Mouse (Mus musculus) right cerebral cortex, postnatal 10 days (tissue): ENCODE measurements around the gene Gas7.

Experiments
- DNase-seq, 2 experiments: peaks; one replicate each; pipeline ENCODE4 v3.0.0; 2021; ENCODE audit warnings: low spot score in 2 of 2

The Gas7 gene

DNA sequence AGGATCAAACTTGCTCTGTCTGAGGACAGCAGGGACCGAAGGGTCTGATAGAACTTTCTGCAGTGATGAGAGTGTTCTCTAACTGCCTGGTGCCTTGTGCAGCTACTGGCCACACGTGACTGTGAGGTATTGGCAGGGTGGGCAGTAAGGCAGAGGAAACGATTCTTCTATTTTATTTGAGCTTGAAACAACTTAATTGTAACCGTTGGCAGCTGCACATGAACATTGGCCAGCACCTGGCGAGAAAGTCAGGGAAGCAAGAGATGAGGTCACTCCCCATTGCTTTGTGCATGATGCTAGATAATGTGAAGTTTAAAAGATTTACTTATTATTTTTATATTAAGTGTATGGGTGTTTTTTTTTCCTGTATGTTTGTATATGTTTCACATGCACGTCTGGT, 77.9 kb downstream of the Gas7 start:
- DNase-seq: no peak

DNA sequence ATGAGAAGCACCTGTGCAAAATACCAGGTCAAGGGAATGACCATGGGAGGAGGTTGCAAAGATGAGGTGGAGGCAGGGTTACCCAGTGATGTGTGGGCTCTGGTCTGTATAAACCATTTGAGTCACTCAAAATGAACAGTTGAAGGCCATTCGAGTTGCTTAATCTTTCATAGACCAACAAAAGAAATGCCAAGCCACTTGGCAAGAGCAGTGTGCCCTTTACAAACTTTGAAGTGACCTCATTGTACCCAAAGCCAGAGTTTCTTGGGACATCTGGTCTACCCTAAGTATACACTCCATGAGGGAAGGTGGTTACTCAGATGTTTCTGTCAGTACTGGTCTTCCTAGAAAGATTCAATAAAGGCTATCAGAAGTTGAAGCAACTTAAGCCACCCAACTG, 80.5 kb downstream of the Gas7 start:
- no peak for DNase-seq

DNA sequence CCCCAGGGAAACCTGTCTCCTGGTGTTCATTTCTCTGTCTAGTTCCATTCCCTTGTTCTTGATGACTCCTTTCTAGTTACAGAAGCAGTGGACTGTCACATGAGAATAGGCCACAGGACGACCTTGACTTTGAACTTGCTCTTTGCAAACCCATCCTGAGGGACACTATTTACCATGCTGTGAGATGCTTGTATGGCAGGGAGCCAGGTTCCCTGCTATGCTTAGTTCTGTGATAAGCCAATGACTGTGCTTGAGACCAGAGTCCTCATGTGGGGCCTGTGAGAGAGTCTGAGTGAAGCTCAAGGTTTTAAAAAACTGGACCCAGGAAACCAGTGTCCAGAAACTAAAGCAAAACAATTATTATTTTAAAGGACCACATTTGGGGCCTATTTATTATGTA, 81.2 kb downstream of the Gas7 start:
- DNase-seq: no peak

DNA sequence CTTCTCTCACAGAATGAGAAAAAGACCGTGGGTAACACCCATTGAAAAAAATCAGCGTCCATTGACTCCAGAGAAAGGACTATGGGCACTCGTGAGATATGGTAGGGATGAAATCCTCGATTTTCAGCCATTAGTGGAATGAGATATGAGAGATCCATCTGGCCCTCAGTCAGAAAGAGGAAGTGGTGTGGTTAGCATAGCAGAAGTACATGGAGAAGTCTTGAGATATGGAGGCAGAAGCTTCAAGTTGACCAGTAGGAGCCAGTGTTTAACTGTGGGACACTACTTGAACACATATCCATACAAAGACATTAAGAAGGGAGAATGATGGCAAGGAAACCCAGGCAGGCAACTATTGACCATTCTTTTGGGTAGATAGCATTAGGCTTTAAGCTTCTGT, 82.1 kb downstream of the Gas7 start:
- no peak for DNase-seq

- peak in 1 of 2 experiments; percentile 31 for DNase-seq
Observed at GRCm38 (mm10) chr11:67538557-67538956, 83.3 kb downstream of the Gas7 start.

DNA sequence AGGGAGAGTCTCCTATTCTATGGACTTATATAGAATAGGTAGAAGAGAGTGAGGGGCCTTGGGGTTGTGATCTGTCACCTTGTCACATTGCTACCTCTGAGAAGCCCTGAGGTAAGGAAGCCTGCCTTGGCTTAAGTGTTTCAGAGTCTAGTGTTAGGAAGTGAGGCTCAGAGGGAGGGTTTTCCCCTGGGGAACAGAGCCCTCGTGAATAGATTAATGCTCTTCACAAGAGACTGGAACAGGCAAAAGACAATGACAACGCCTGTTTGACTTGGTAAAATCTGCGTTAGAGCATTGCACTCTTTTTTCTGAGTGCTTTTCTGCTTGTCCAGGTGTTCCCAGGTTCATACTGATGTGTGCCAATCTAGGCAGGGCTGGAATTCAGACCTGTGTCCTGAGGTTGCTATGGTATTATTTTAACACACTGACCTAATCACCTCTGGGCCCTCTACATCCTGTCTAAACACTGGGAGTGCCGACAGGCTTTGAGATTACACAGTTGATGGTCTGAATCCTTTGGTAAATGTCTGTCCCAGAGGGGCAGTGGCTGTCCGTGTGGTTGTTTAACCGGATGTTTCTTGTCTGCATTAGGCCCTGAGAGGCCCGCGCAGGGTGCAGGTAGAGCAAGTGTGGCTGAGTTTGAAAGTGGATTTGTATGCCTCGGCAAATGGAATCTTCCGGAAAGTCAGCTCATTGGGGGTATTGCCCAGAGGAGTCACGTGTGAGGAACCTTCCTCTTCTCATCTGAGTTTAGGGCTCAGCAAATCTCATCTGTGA, 89.6 kb downstream of the Gas7 start:
- DNase-seq: no peak

- DNase-seq: no peak
Observed at GRCm38 (mm10) chr11:67546582-67546981, 91.3 kb downstream of the Gas7 start.

DNA sequence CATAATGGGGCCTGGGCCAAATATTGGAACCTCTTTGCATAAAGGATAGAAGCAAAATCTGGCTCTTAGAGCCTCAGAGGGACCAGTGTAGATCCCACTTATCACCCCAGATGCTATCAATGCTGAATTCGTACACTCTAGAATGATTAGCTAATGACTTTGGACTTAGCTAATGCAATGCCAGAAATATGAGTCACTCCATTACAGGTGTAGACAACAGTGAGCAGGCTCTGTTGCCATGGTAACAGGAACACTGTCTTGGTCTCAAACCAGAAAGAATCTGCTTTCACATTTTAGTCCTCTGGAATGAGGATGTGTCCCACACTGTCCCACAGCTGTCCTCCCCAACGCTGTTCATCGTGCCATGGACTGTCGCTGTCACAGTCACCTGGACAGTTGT, 94.1 kb downstream of the Gas7 start:
- no peak for DNase-seq

DNA sequence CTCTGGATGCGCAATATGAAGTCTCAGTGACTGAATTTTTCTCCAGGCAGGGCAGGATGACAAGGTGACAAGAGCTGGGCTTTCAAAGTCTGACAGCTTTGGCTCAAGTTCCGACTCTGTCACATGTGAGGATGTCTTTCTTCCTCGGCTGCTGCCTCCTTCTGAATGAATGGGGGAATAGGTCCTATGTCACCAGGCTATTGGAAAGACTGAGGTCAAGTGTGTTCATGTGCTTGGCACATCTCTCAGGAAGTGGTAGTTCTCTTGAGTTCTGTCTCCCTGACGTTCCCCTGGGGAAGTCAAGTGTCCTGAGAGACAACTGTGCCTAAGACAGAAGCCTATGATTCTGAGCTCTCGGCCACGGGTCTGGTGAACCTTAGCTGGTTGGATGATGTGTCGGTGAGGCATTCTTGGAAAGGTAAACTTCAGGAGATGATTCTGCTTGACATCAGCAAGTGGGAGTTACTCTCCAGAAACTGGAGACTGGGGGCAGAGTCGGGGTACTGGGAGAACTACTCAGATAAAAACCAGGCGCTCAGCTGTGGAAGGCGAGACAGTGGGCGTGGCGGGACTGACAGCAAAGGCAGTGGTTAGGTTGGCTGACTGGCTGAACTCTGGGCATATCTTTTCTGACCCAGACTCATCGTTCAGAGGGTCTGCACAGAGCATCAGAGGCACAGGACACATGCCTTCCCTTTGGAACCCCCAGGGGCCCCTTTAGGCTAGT, 94.7 kb downstream of the Gas7 start:
- DNase-seq: no peak

- DNase-seq: no peak
Observed at GRCm38 (mm10) chr11:67552400-67552799, 97.2 kb downstream of the Gas7 start.

DNA sequence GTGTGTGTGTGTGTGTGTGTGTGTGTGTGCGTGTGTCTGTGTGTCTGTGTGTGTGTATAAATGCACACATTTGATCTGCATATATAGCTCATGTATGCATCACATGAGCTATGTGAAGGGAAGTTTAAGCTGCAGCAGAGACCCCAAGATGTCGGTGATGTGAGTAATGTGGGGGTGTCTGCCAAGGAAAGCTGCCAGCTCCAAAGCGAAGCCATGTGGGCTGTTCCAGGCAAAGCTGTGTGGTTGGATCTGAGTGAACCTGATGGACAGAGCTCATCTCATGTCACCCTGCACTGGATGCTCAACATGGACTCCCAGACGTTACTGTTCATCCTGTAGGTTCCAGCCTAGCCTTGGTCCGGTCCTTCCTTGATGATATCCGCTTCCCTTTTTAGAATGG, 99.0 kb downstream of the Gas7 start:
- DNase-seq: peak in 1 of 2 experiments; percentile 56

DNA sequence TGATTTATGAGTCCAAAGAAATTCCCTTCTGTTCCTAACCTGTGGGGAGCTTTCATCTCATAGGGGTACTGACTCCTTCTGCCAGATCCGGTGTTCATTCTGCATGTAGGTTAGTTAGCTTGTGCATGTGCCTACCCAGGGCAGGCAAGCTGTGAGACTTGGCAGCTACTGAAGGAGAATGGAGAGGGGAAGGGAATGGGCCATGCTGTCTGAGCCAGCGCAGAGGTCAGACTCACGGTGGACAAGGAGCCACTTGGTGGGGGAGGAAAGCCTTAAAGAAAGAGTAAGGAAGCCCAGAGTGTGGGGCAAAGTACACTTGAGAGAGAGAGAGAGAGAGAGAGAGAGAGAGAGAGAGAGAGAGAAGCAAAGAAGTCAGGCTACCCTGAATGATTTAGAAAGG, 101.1 kb downstream of the Gas7 start:
- no peak for DNase-seq

GRCm38 (mm10) chr11:67558772-67559448, 103.7 kb downstream of the Gas7 start:
- no peak for DNase-seq

DNA sequence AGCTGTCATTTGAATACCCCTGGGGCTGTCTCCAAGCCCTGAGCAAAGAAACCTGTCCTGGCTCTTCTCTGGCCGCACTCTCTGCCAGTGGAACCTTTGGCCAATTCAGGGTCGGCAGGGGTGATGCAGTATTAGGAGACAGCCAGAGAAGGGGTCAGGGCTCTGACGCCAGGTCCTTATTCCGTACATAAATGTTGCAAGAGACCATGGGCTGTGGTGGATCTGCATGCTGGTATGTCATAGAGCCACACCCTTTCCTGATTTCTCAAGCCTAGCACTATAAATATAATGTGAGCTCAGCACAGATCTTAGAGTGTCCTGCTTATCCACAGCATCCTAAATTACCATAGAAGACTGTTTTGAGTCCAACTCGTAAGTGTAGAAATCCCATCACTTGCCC, 104.3 kb downstream of the Gas7 start:
- DNase-seq: no peak

GRCm38 (mm10) chr11:67561631-67562030, 106.4 kb downstream of the Gas7 start:
- no peak for DNase-seq

GRCm38 (mm10) chr11:67563141-67563540, 107.9 kb downstream of the Gas7 start:
- no peak for DNase-seq

DNA sequence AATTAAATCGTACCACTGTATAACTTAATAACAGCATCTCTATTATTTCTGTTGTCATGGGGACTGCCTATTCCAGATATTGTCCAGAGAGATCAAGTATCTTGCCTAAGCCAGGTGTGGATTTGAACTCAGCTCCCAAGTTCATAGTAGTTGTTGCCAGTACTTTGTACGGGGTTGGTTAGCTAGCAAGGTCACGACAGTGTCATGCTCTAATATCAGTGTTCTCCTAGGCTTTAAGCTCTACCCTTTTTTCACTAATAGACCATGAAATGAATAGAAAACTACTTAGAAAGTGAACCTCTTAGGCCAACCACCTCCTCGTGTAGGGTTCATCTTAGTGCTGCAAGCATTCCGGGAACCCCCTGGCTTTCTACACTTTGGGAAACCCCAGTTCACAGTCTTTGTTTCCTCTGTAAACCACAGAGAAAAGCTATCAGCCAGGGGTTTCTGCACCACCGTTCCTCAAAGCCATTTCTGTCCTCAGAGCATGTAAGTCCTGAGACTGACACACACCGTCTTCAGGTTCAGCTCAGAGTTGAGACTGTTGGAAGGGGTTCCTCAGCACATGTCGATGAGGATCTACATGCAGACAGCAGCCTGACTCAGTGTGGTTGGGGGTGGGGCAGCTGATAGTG, 108.9 kb downstream of the Gas7 start:
- DNase-seq: no peak

DNA sequence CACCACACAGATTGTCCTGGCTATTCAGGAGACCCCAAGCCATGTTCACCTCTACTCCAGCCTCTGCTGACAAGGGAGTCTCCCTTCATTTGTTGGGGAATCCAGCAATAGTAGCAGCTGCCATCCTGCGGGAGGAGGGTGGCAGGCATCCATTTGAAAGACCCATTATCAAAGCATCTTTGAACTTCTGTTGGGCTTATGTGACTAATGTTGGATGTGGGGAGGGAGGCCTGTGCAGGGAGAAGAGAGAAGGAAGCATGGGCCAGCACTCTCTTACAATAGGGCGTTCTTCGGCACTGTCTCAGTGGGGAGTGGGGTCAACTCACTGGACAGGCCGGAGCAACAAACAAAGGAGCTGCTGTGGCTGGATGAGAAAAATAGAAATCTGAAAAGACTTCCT, 110.3 kb downstream of the Gas7 start:
- DNase-seq: no peak

DNA sequence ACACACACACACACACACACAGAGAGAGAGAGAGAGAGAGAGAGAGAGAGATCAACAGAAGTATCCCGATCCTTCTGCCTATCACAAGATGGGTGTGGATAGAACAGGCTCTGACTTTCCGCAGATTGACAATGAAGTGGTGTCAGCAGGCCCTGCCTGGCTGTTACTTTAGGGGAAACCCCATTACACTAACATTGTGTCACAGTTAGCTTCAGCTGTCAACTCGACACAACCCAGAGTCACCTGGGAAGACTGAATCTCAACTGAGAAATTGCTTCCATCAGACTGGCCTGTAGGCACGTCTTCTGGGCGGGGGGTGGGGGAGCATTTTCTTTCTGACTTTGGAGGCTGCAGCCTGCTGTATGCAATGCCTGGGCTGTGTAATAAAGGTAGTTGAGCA, 111.5 kb downstream of the Gas7 start:
- DNase-seq: no peak

DNA sequence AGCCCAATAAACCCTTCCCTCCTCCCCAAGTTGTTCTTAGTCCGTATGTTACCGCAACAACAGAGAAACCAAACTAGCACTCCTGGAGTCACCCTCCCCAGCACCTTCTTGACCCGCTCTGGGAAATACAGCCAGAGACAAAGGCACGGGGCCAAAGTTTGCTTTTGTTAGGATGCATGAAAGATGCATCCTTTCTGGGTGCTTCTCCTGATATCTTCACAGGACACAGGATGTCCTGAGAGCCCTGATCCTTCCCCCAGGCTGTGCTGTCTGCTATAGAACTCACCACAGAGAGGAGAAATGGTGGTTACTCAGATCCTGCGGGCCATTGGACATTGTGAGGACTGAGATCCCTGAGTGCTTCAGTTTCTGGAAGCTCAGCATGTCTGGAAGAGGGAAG, 111.9 kb downstream of the Gas7 start:
- no peak for DNase-seq

DNA sequence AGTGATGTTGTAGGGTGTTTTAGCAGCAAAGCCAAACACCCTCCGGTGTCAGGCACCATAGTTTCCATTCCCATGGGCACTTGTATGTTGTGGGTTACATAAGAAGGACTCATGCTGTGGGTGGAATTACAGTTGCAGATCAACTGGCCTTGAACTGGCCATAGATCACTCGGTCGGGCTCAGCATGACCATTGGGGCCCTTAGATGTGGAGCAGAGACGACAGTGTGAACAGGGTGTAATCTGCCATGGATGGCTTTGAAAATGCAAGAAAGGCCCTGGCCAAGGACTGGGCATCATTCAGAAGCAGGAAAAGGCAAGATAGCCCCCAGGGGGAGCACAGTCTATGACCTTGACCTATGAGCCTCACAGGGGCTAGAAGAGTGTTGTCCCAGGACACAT, 112.8 kb downstream of the Gas7 start:
- no peak for DNase-seq

- no peak for DNase-seq
Observed at GRCm38 (mm10) chr11:67568815-67569214, 113.6 kb downstream of the Gas7 start.
